Mouse (Mus musculus): ENCODE data around the gene Jhy.

DNA sequence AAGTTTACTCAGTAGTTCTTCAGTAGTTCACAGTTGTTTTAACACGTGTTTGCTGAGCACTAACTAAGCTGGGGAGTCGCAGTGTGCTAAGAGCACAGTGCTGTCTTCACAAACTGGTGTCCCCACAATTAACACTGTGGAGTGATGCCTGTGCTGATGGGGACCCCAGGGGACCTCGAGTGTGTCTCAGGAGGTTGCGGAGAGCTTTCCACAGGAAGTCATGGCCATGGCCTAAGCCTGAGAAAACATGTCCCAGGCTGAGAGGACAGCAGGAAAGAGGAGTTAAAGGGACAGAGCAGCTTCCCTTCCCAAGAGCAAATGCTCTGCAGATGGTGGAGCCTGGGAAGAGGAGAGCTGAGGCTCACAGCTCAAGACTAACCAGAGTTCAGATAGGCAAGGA lies 16.8 kb downstream of the Jhy start:
- TF ChIP-seq POLR2A (IDR thresholded peaks at IDR 0.05; ENCODE audit: insufficient read depth, low read depth, low read length) (no peak), CTCF (IDR thresholded peaks at IDR 0.05; ENCODE audit: insufficient read depth, low read depth, low read length) (no peak)

Data from olfactory bulb, adult 2 months (tissue).